Mouse (Mus musculus): ENCODE results near the gene Hoxb5.

DNA sequence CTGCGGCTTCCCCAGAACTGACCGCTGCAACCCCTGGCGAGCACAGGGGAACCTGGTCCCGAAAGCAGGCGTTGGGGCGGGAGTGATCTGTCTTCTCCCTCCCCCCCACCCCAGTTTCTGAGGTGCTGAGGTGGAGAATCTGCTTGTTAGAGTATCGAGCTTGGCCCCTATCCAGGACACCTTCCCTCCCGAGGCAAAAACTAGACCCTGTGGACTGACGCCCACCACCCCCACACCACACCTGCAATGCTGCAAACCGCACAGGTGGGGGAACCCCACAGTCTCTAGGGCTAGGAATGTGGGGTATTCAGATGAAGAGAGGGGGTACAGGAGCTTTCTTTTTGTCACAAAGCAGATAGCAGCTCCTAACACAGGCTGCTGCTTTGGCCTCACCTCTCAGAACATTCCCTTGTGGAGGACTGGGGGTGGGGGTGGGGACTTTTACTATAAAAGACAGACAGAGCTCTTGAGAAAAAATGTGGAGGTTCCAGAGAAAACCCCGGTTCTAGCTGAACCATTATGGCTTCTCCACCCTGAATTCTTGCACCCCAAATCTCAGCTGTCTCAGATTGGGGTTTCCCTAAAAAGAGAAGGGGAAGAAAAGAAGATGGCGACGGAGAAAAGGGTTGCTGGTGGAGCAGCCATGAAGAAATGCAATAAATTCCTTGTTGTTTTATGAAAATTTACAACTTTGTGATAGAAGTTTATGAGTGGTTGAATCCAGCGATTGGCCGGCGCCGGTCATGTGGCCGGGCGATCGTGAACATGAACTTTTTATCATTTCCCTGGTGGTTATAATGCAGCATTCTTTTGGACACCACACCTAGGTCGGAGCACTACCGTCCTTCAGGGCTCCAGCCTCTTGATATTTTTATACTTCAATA is 11.2 kb upstream of the Hoxb5 start, which contains the start of gene Hoxb6:
- TF ChIP-seq CTCF (IDR thresholded peaks at IDR 0.05): no peak
- TF ChIP-seq POLR2A (IDR thresholded peaks at IDR 0.05; ENCODE audit: insufficient read depth, low read depth, low read length): no peak
- no peak for TF ChIP-seq EP300 (IDR thresholded peaks at IDR 0.05; ENCODE audit: insufficient read depth, low read depth, low read length)

All from heart, adult 2 months (tissue).